Mouse (Mus musculus): Measurements from ENCODE around the gene Rnaseh2b.

DNA sequence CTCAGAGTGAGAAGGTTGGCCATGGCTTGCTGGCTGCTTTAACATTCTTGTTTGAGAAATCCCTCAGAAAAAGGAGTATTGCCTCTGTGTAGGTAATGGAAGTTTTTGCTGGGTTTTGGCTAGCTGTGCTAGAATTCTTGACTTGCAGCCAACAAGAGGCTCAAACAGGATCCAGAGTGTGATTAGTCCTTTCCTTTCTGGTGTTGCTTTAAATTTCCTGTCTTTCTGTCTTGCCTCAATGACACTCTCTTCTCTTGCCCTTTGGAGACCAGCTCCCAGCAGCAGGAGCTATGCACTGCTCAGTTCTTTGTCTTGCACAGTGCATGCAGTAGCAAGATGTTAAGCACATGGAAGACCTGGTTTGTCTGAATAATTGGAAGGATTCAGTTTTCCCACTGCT lies 83.3 kb downstream of the Rnaseh2b start:
- TF ChIP-seq CTCF (IDR thresholded peaks at IDR 0.05; ENCODE audit: borderline replicate concordance, extremely low read depth, insufficient read depth, insufficient read length) (no peak), POLR2A (IDR thresholded peaks at IDR 0.05; ENCODE audit: borderline replicate concordance, extremely low read depth, insufficient read depth, insufficient read length, poor library complexity, severe bottlenecking) (no peak)
